ENCODE assay signal across 14 mouse cellular contexts in genomic region chr14:79533350-79533749, GRCm38 (mm10). TPM values are rescaled to one million over a fixed set of nuclear protein-coding genes. Genes with fewer than 3 reads are reported as not detected.
DNase-seq lines count a peak whose midpoint lies in the region; ATAC-seq and TF ChIP-seq lines count a peak whose summit lies in the region.
"Had no signal": no experiment of that assay in that cellular context is flagged by ENCODE, and none has a peak within 500 bp of the region (broad histone marks: within the 10 kb centered on the region; RNA-seq: fewer than 3 reads in every experiment).

No protein-coding gene starts in this region.

- TF ChIP-seq EP300 in MEL (IDR thresholded peaks at IDR 0.05; ENCODE audit: low read depth in 1 of 2, low read length in 2 of 2): peak; percentile 26 to 63; a peak in 3 of 4 replicates
- no peak for TF ChIP-seq EP300 in heart, postnatal 0 days (IDR thresholded peaks at IDR 0.05; ENCODE audit: low read depth)

- H3K4me1 ChIP-seq in kidney, adult 2 months (ENCODE audit: control insufficient read depth, insufficient read depth, low read length): peaks cover 18% of the 10 kb centered on the region
- H3K4me1 ChIP-seq in MEL (ENCODE audit: control insufficient read depth in 1 of 2, insufficient read depth in 2 of 2, low read length in 2 of 2): peaks cover 37 to 47% of the 10 kb centered on the region in 2 experiments
- H3K4me1 ChIP-seq in heart, postnatal 0 days (ENCODE audit: control insufficient read depth, insufficient read depth): peaks cover 25% of the 10 kb centered on the region
- H3K4me1 ChIP-seq: embryonic facial prominence, embryonic 15.5 days; hindbrain, embryonic 15.5 days had no signal

- H3K4me2 ChIP-seq in heart, postnatal 0 days (ENCODE audit: low read depth, low read length): no peak overlapping the region
- H3K4me2 ChIP-seq: embryonic facial prominence, embryonic 15.5 days; hindbrain, embryonic 15.5 days had no signal

- no peak for TF ChIP-seq CTCF in kidney, adult 2 months (conservative IDR thresholded peaks at IDR 0.05; ENCODE audit: insufficient read depth, insufficient read length, low read depth, low read length)
- TF ChIP-seq CTCF in MEL (IDR thresholded peaks at IDR 0.05 in 2 of 3, conservative IDR thresholded peaks at IDR 0.05 in 1 of 3; ENCODE audit: control insufficient read depth in 1 of 3, insufficient read depth in 1 of 3, low read depth in 2 of 3, low read length in 3 of 3, poor library complexity in 1 of 3, severe bottlenecking in 1 of 3): no peak
- no peak for TF ChIP-seq CTCF in heart, postnatal 0 days (IDR thresholded peaks at IDR 0.05; ENCODE audit: low read depth)

- TF ChIP-seq RAD21 in MEL (IDR thresholded peaks at IDR 0.05; ENCODE audit: low read depth, low read length): no peak

- H3K27ac ChIP-seq in kidney, adult 2 months (ENCODE audit: insufficient read depth, low read depth, low read length): peak overlapping the region; percentile 68
- H3K27ac ChIP-seq in MEL (ENCODE audit: control insufficient read depth, low read depth, low read length): peak overlapping the region; percentile 51
- peak overlapping the region; percentile 50 for H3K27ac ChIP-seq in heart, postnatal 0 days (ENCODE audit: low read depth)
- H3K27ac ChIP-seq: embryonic facial prominence, embryonic 15.5 days; hindbrain, embryonic 15.5 days had no signal

- no peak for TF ChIP-seq POLR2A in kidney, adult 2 months (IDR thresholded peaks at IDR 0.05; ENCODE audit: low read depth, low read length)
- no peak for TF ChIP-seq POLR2A in MEL (IDR thresholded peaks at IDR 0.05; ENCODE audit: control insufficient read depth in 1 of 2, insufficient read depth in 1 of 2, low read depth in 1 of 2, low read length in 2 of 2, poor library complexity in 1 of 2)

- H3K36me3 ChIP-seq in kidney, adult 2 months (ENCODE audit: control insufficient read depth, insufficient read depth, low read length): no peaks in the 10 kb centered on the region
- H3K36me3 ChIP-seq in MEL (ENCODE audit: control insufficient read depth in 1 of 2, insufficient read depth in 2 of 2, low read length in 2 of 2): peaks cover 4 to 79% of the 10 kb centered on the region in 2 experiments
- H3K36me3 ChIP-seq in heart, postnatal 0 days (replicated peaks; ENCODE audit: control insufficient read depth, insufficient read depth, low read length): no peaks in the 10 kb centered on the region
- H3K36me3 ChIP-seq: embryonic facial prominence, embryonic 15.5 days; hindbrain, embryonic 15.5 days had no signal

- H3K27me3 ChIP-seq in kidney, adult 2 months (replicated peaks; ENCODE audit: control insufficient read depth, insufficient read depth, low read length): no peaks in the 10 kb centered on the region
- H3K27me3 ChIP-seq in MEL (ENCODE audit: control insufficient read depth in 1 of 2, insufficient read depth in 2 of 2, low read length in 2 of 2): no peaks in the 10 kb centered on the region
- no peaks in the 10 kb centered on the region for H3K27me3 ChIP-seq in heart, postnatal 0 days (ENCODE audit: control insufficient read depth, insufficient read depth, low read length)
- H3K27me3 ChIP-seq: embryonic facial prominence, embryonic 15.5 days; hindbrain, embryonic 15.5 days had no signal

- peak overlapping the region; percentile 6; the same call in 1 of the 2 replicates for H3K9ac ChIP-seq in MEL (ENCODE audit: control insufficient read depth, low read depth, low read length, poor library complexity, severe bottlenecking)
- no peak overlapping the region for H3K9ac ChIP-seq in heart, postnatal 0 days (replicated peaks; ENCODE audit: low read depth, low read length)
- H3K9ac ChIP-seq: embryonic facial prominence, embryonic 15.5 days; hindbrain, embryonic 15.5 days had no signal

- peaks cover 62% of the 10 kb centered on the region for H3K79me2 ChIP-seq in MEL (ENCODE audit: control insufficient read depth, insufficient read depth, low read length, poor library complexity)

- no peak for ATAC-seq in heart, postnatal 0 days (ENCODE audit: insufficient read depth, low read depth)
- peak; percentile 39 for ATAC-seq in megakaryocyte progenitor cell, adult 5-6 weeks (replicated peaks; ENCODE audit: poor library complexity)

- 68% methylated on average over 1 of the region's 1 CpGs for WGBS in kidney, adult 2 months
- WGBS in heart, postnatal 0 days: 78% methylated on average over 1 of the region's 1 CpGs

- no peak overlapping the region for H3K4me3 ChIP-seq in kidney, adult 2 months (ENCODE audit: insufficient read depth, low read depth, low read length)
- peak overlapping the region in 1 of 2 experiments; percentile 24; a peak in 1 of 4 replicates for H3K4me3 ChIP-seq in MEL (ENCODE audit: control insufficient read depth in 1 of 2, insufficient read depth in 1 of 2, low read depth in 2 of 2, low read length in 2 of 2)
- H3K4me3 ChIP-seq in heart, postnatal 0 days (ENCODE audit: low read depth, low read length): no peak overlapping the region
- H3K4me3 ChIP-seq: embryonic facial prominence, embryonic 15.5 days; hindbrain, embryonic 15.5 days had no signal

- H3K9me3 ChIP-seq in MEL (replicated peaks; ENCODE audit: insufficient read depth, low read length): no peaks in the 10 kb centered on the region
- H3K9me3 ChIP-seq in heart, postnatal 0 days (replicated peaks; ENCODE audit: control insufficient read depth, low read length): no peaks in the 10 kb centered on the region
- H3K9me3 ChIP-seq: embryonic facial prominence, embryonic 15.5 days; hindbrain, embryonic 15.5 days had no signal

- DNase-seq in kidney, adult 2 months: no peak
- DNase-seq in kidney, adult 8-10 months: no peak
- DNase-seq in MEL (ENCODE audit: low read depth, low spot score): peak; percentile 59
- DNase-seq in heart, postnatal 0 days (ENCODE audit: low spot score): no peak
- DNase-seq in urinary bladder, adult 18-20 months (ENCODE audit: low spot score in 2 of 2): no peak
- no peak for DNase-seq in ovary, postnatal 14 days (ENCODE audit: low spot score)
- DNase-seq in frontal cortex, postnatal 25 days (ENCODE audit: low spot score in 2 of 2): no peak
- DNase-seq: adrenal gland, postnatal 14 days; cerebellum, adult 9-10 months; kidney, postnatal 25 days; right cerebral cortex, postnatal 25 days had no signal

TF ChIP-seq in MEL, 35 proteins besides CTCF, POLR2A, EP300 and RAD21:
- TF ChIP-seq TAL1 (IDR thresholded peaks at IDR 0.05; ENCODE audit: low read length): peak; percentile 71
- TF ChIP-seq TCF12 (IDR thresholded peaks at IDR 0.05; ENCODE audit: low read depth, low read length): peak; percentile 60; the same call in 1 of the 2 replicates
- peak; percentile 73 for TF ChIP-seq GATA1 (IDR thresholded peaks at IDR 0.05; ENCODE audit: low read depth, low read length)
- no peak for TF ChIP-seq KAT2A (conservative IDR thresholded peaks at IDR 0.05; ENCODE audit: low read depth, low read length)
- 0 out of 2 replicates have a peak, but pooled peaks have one; percentile 16 for TF ChIP-seq MAFK (IDR thresholded peaks at IDR 0.05; ENCODE audit: borderline replicate concordance, low read depth, low read length)
- peak; percentile 36; the same call in 1 of the 2 replicates for TF ChIP-seq SIN3A (IDR thresholded peaks at IDR 0.05; ENCODE audit: low read length)
- TF ChIP-seq ETS1 (IDR thresholded peaks at IDR 0.05; ENCODE audit: low read depth, low read length): peak; percentile 59; the same call in 1 of the 2 replicates
- no peak for TF ChIP-seq MEF2A (IDR thresholded peaks at IDR 0.05; ENCODE audit: extremely low read depth, insufficient replicate concordance, low read depth, low read length, poor library complexity, severe bottlenecking)
- TF ChIP-seq RCOR1 (IDR thresholded peaks at IDR 0.05; ENCODE audit: low read depth, low read length): 0 out of 2 replicates have a peak, but pooled peaks have one; percentile 34
- TF ChIP-seq HCFC1 (IDR thresholded peaks at IDR 0.05; ENCODE audit: low read depth, low read length): no peak

RNA-seq across cellular contexts. Expression of gene Wbp4, which starts 52.0 kb away (rescaled TPM):
- polyA plus RNA-seq in kidney, adult 2 months (2012; rRNA removed): 4.7 and 5.0 TPM in 2 replicates
- total RNA-seq in MEL (2012; rRNA removed): 14.5 and 15.9 TPM in 2 replicates
- polyA plus RNA-seq in MEL (2012; ENCODE audit: insufficient read depth in 1 of 2, insufficient read length in 2 of 2, low read depth in 1 of 2, low replicate concordance in 2 of 2, missing spikeins in 1 of 2): 10 to 100 TPM; 22.1 to 87.6 TPM
- total RNA-seq in heart, postnatal 0 days (2014; rRNA removed; ENCODE audit: low replicate concordance): 9.5 and 10.0 TPM in 2 replicates
- 26.6 and 27.2 TPM in 2 replicates for polyA plus RNA-seq in heart, postnatal 0 days (2015; fragmentation: Nextera tagmentation; extraction: Ambion mirVana)
- total RNA-seq in megakaryocyte progenitor cell, adult 5-6 weeks (2015): 33.6 and 34.2 TPM in 2 replicates
- total RNA-seq in megakaryocyte progenitor cell, adult 5-6 weeks (2017): 50.2 and 84.2 TPM in 2 replicates

RNA-seq across cellular contexts. Expression of gene Elf1, which starts 52.4 kb away (rescaled TPM):
- polyA plus RNA-seq in kidney, adult 2 months (2012; rRNA removed): 15.3 and 15.4 TPM in 2 replicates
- 21.5 and 27.3 TPM in 2 replicates for total RNA-seq in MEL (2012; rRNA removed)
- polyA plus RNA-seq in MEL (2012; ENCODE audit: insufficient read depth in 1 of 2, insufficient read length in 2 of 2, low read depth in 1 of 2, low replicate concordance in 2 of 2, missing spikeins in 1 of 2): 10 to 100 TPM; 24.2 to 43.1 TPM
- total RNA-seq in heart, postnatal 0 days (2014; rRNA removed; ENCODE audit: low replicate concordance): 11.0 and 13.2 TPM in 2 replicates
- polyA plus RNA-seq in heart, postnatal 0 days (2015; fragmentation: Nextera tagmentation; extraction: Ambion mirVana): 7.0 and 7.4 TPM in 2 replicates
- total RNA-seq in megakaryocyte progenitor cell, adult 5-6 weeks (2015): 96.8 and 98.3 TPM in 2 replicates
- 178 and 189 TPM in 2 replicates for total RNA-seq in megakaryocyte progenitor cell, adult 5-6 weeks (2017)

RNA-seq across cellular contexts. Expression of gene Sugt1, which starts 54.1 kb away (rescaled TPM):
- 6.8 and 10.6 TPM in 2 replicates for polyA plus RNA-seq in kidney, adult 2 months (2012; rRNA removed)
- total RNA-seq in MEL (2012; rRNA removed): 175 and 182 TPM in 2 replicates
- 100 to 1,000 TPM; 135 to 616 TPM for polyA plus RNA-seq in MEL (2012; ENCODE audit: insufficient read depth in 1 of 2, insufficient read length in 2 of 2, low read depth in 1 of 2, low replicate concordance in 2 of 2, missing spikeins in 1 of 2)
- total RNA-seq in heart, postnatal 0 days (2014; rRNA removed; ENCODE audit: low replicate concordance): 24.8 and 33.1 TPM in 2 replicates
- 95.5 and 102 TPM in 2 replicates for polyA plus RNA-seq in heart, postnatal 0 days (2015; fragmentation: Nextera tagmentation; extraction: Ambion mirVana)
- total RNA-seq in megakaryocyte progenitor cell, adult 5-6 weeks (2015): 103 and 124 TPM in 2 replicates
- 125 and 134 TPM in 2 replicates for total RNA-seq in megakaryocyte progenitor cell, adult 5-6 weeks (2017)
